Mouse (Mus musculus): ENCODE measurements around the gene Drosha. TPM values are rescaled to one million over a fixed set of nuclear protein-coding genes. Genes with fewer than 3 reads are reported as not detected.
"Not testable (repeated sequence)": the region's sequence is repeated elsewhere in the genome, so short reads cannot be mapped to it uniquely, and the experiment has no call there.

Drosha gene
- polyA plus RNA-seq, 1 experiment from 2014 or later = 42.2 TPM

DNA sequence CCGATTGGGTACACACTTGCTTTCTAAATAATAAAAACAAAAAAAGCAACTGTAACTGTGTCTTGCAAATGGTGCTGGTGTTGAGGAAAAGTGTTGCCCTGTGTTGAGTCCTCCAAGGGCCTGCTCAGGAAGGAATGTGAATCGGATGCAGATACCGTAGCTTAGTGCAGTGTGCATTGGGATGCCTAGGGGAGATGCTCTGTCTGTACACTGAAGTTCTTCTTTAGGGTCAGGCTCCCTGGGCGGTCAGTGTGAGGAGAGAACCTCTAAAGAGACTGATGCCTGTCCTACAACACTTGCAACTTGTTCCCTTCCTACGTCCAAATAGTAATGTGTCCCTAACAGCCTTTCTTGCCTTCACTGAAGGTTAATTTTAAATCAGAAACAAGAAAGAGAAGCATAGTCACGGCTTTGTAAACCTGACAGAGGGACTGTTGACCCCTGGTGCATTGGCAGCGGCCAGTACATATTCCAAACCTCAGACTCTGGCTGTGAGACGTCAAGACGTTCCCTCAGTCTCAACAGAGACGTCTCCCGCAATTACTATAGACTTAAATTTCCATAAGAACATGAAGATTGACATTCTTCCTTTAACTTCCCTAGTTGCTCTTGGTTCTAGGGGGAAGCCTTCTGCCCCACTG lies 94.8 kb downstream of the Drosha start:
- peaks cover 77% of the 10 kb centered on the region for H3K36me3 ChIP-seq (ENCODE audit: control insufficient read depth, insufficient read depth, low read length)

GRCm38 (mm10) chr15:12919967-12920870 lies 95.6 kb downstream of the Drosha start:
- H3K9ac ChIP-seq (ENCODE audit: low read length) = no peak overlapping the region
- DNase-seq (ENCODE audit: low spot score) = no peak
- H3K36me3 ChIP-seq (ENCODE audit: control insufficient read depth, insufficient read depth, low read length) = peaks cover 78% of the 10 kb centered on the region
- 73% methylated on average over 24 of the region's 24 CpGs for WGBS
- H3K4me2 ChIP-seq (ENCODE audit: low read length) = no peak overlapping the region
- no peak overlapping the region for H3K27ac ChIP-seq (ENCODE audit: low read depth)
- H3K9me3 ChIP-seq (ENCODE audit: control insufficient read depth, low read length) = no peaks in the 10 kb centered on the region
- no peaks in the 10 kb centered on the region for H3K4me1 ChIP-seq (replicated peaks; ENCODE audit: control insufficient read depth, insufficient read depth, low read length)
- H3K27me3 ChIP-seq (replicated peaks; ENCODE audit: control insufficient read depth, insufficient read depth, low read length) = no peaks in the 10 kb centered on the region
- H3K4me3 ChIP-seq (ENCODE audit: low read depth, low read length) = no peak overlapping the region
- no peak for ATAC-seq (replicated peaks; ENCODE audit: low FRiP score, low TSS enrichment, low read depth)

More for the DNA sequence above, 94.8 kb downstream of the Drosha start:
- H3K4me2 ChIP-seq (ENCODE audit: low read length); H3K4me3 ChIP-seq (ENCODE audit: low read depth, low read length); H3K4me1 ChIP-seq (replicated peaks; ENCODE audit: control insufficient read depth, insufficient read depth, low read length); ATAC-seq (replicated peaks; ENCODE audit: low FRiP score, low TSS enrichment, low read depth); H3K9me3 ChIP-seq (ENCODE audit: control insufficient read depth, low read length); H3K27me3 ChIP-seq (replicated peaks; ENCODE audit: control insufficient read depth, insufficient read depth, low read length); H3K27ac ChIP-seq (ENCODE audit: low read depth); DNase-seq (ENCODE audit: low spot score); H3K9ac ChIP-seq (ENCODE audit: low read length): not testable (repeated sequence)
- WGBS = 86% methylated on average over 11 of the region's 11 CpGs

GRCm38 (mm10) chr15:12921901-12922300 lies 97.3 kb downstream of the Drosha start:
- no peak overlapping the region for H3K27ac ChIP-seq (ENCODE audit: low read depth)
- DNase-seq (ENCODE audit: low spot score) (no peak), ATAC-seq (replicated peaks; ENCODE audit: low FRiP score, low TSS enrichment, low read depth) (no peak)
- no peaks in the 10 kb centered on the region for H3K27me3 ChIP-seq (replicated peaks; ENCODE audit: control insufficient read depth, insufficient read depth, low read length)
- no peak overlapping the region for H3K4me2 ChIP-seq (ENCODE audit: low read length)
- WGBS = 93% methylated on average over 6 of the region's 6 CpGs
- H3K4me3 ChIP-seq (ENCODE audit: low read depth, low read length) = no peak overlapping the region
- no peak overlapping the region for H3K9ac ChIP-seq (ENCODE audit: low read length)
- no peaks in the 10 kb centered on the region for H3K4me1 ChIP-seq (replicated peaks; ENCODE audit: control insufficient read depth, insufficient read depth, low read length)
- H3K36me3 ChIP-seq (ENCODE audit: control insufficient read depth, insufficient read depth, low read length) = peaks cover 78% of the 10 kb centered on the region
- H3K9me3 ChIP-seq (ENCODE audit: control insufficient read depth, low read length) = no peaks in the 10 kb centered on the region

- Histone ChIP-seq H3K27ac (ENCODE audit: low read depth) (no peak overlapping the region), H3K4me3 (ENCODE audit: low read depth, low read length) (no peak overlapping the region), H3K4me1 (replicated peaks; ENCODE audit: control insufficient read depth, insufficient read depth, low read length) (no peaks in the 10 kb centered on the region), H3K4me2 (ENCODE audit: low read length) (no peak overlapping the region), H3K36me3 (ENCODE audit: control insufficient read depth, insufficient read depth, low read length) (peaks cover 71% of the 10 kb centered on the region), H3K27me3 (replicated peaks; ENCODE audit: control insufficient read depth, insufficient read depth, low read length) (no peaks in the 10 kb centered on the region), H3K9me3 (ENCODE audit: control insufficient read depth, low read length) (no peaks in the 10 kb centered on the region), H3K9ac (ENCODE audit: low read length) (no peak overlapping the region)
- WGBS = over 99% methylated on average over 6 of the region's 6 CpGs
- no peak for ATAC-seq (replicated peaks; ENCODE audit: low FRiP score, low TSS enrichment, low read depth)
- DNase-seq (ENCODE audit: low spot score) = no peak
Measured at GRCm38 (mm10) chr15:12923826-12924225, 99.2 kb downstream of the Drosha start.

GRCm38 (mm10) chr15:12931481-12931880 lies 106.9 kb downstream of the Drosha start:
- Histone ChIP-seq H3K9ac (ENCODE audit: low read length) (no peak overlapping the region), H3K27ac (ENCODE audit: low read depth) (no peak overlapping the region), H3K4me2 (ENCODE audit: low read length) (no peak overlapping the region), H3K4me3 (ENCODE audit: low read depth, low read length) (no peak overlapping the region), H3K27me3 (replicated peaks; ENCODE audit: control insufficient read depth, insufficient read depth, low read length) (no peaks in the 10 kb centered on the region), H3K4me1 (replicated peaks; ENCODE audit: control insufficient read depth, insufficient read depth, low read length) (no peaks in the 10 kb centered on the region), H3K9me3 (ENCODE audit: control insufficient read depth, low read length) (no peaks in the 10 kb centered on the region), H3K36me3 (ENCODE audit: control insufficient read depth, insufficient read depth, low read length) (peaks cover 41% of the 10 kb centered on the region)
- DNase-seq (ENCODE audit: low spot score) = no peak
- 75% methylated on average over 5 of the region's 5 CpGs for WGBS
- ATAC-seq (replicated peaks; ENCODE audit: low FRiP score, low TSS enrichment, low read depth) = no peak

DNA sequence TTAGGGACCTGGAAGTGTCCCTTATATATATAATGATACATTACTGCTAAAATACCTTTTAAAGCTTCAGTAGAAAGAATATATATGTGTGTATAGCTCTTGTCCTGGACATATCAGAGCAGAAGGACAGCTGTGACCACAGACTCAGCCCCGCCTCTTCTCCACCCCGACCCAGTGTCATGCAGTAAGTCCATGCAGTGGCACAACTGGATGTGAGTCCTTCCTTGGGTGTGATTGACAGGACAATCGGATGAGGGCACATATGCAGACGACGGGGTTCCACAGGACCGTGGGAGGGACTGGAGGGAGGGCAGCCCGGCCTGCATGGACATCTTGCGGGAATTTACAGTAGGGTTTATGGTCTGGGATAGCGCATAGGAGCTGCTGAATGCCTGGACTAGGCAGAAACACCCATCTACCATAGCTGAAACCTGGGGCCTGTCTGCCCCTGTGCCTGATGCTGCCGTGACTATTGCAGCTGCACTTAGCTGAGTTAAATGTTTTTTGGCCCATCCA lies 111.7 kb downstream of the Drosha start:
- DNase-seq (ENCODE audit: low spot score) (no peak), ATAC-seq (replicated peaks; ENCODE audit: low FRiP score, low TSS enrichment, low read depth) (no peak)
- Histone ChIP-seq H3K4me2 (ENCODE audit: low read length) (no peak overlapping the region), H3K9me3 (ENCODE audit: control insufficient read depth, low read length) (no peaks in the 10 kb centered on the region), H3K4me1 (replicated peaks; ENCODE audit: control insufficient read depth, insufficient read depth, low read length) (no peaks in the 10 kb centered on the region), H3K9ac (ENCODE audit: low read length) (no peak overlapping the region), H3K36me3 (ENCODE audit: control insufficient read depth, insufficient read depth, low read length) (peaks cover 15% of the 10 kb centered on the region), H3K27ac (ENCODE audit: low read depth) (no peak overlapping the region), H3K4me3 (ENCODE audit: low read depth, low read length) (no peak overlapping the region), H3K27me3 (replicated peaks; ENCODE audit: control insufficient read depth, insufficient read depth, low read length) (no peaks in the 10 kb centered on the region)
- 91% methylated on average over 10 of the region's 10 CpGs for WGBS

DNA sequence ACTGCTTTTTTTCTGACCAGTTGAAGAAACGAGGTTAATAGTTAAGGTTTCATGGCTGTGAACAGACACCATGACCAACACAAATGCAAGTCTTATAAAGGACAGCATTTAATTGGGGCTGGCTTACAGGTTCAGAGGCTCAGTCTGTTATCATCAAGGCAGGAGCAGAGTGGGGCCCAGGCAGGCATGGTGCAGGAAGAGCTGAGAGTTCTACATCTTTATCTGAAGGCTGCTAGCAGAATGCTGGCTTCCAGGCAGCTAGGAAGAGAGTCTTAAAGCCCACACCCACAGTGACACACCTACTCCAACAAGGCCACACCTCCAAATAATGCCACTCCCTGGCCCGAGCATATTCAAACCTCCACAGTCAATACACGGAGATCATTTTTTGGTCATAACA lies 112.7 kb downstream of the Drosha start:
- H3K36me3 ChIP-seq (ENCODE audit: control insufficient read depth, insufficient read depth, low read length) = peaks cover 15% of the 10 kb centered on the region; the same call in 1 of the 2 replicates
- not testable (repeated sequence) for H3K9me3 ChIP-seq (ENCODE audit: control insufficient read depth, low read length); H3K4me2 ChIP-seq (ENCODE audit: low read length); ATAC-seq (replicated peaks; ENCODE audit: low FRiP score, low TSS enrichment, low read depth); H3K4me1 ChIP-seq (replicated peaks; ENCODE audit: control insufficient read depth, insufficient read depth, low read length); H3K27ac ChIP-seq (ENCODE audit: low read depth); H3K27me3 ChIP-seq (replicated peaks; ENCODE audit: control insufficient read depth, insufficient read depth, low read length); H3K4me3 ChIP-seq (ENCODE audit: low read depth, low read length); DNase-seq (ENCODE audit: low spot score); H3K9ac ChIP-seq (ENCODE audit: low read length)
- WGBS = 87% methylated on average over 3 of the region's 3 CpGs

GRCm38 (mm10) chr15:12941106-12941505 lies 116.5 kb downstream of the Drosha start:
- WGBS = 72% methylated on average over 9 of the region's 9 CpGs
- Histone ChIP-seq H3K4me3 (ENCODE audit: low read depth, low read length) (no peak overlapping the region), H3K27me3 (replicated peaks; ENCODE audit: control insufficient read depth, insufficient read depth, low read length) (no peaks in the 10 kb centered on the region), H3K9ac (ENCODE audit: low read length) (no peak overlapping the region), H3K27ac (ENCODE audit: low read depth) (no peak overlapping the region), H3K9me3 (ENCODE audit: control insufficient read depth, low read length) (no peaks in the 10 kb centered on the region), H3K4me2 (ENCODE audit: low read length) (no peak overlapping the region), H3K36me3 (ENCODE audit: control insufficient read depth, insufficient read depth, low read length) (no peaks in the 10 kb centered on the region), H3K4me1 (replicated peaks; ENCODE audit: control insufficient read depth, insufficient read depth, low read length) (no peaks in the 10 kb centered on the region)
- DNase-seq (ENCODE audit: low spot score) = no peak
- no peak for ATAC-seq (replicated peaks; ENCODE audit: low FRiP score, low TSS enrichment, low read depth)

Data from intestine, embryonic 14.5 days (tissue).